Mouse (Mus musculus): Measurements from ENCODE around the gene Gm49388.
"Not testable (repeated sequence)": the region's sequence is repeated elsewhere in the genome, so short reads cannot be mapped to it uniquely, and the experiment has no call there.

Gene Gm49388

GRCm38 (mm10) chr7:127767671-127768345 is 17.6 kb upstream of the Gm49388 start:
- in situ Hi-C loops (cut with MboI, MseI) = no loop called here

- in situ Hi-C loops (cut with MboI, MseI) = no loop called here
These were observed 16.9 kb upstream of the Gm49388 start for GRCm38 (mm10) chr7:127768346-127768996.

GRCm38 (mm10) chr7:127768997-127769593 is 16.3 kb upstream of the Gm49388 start:
- in situ Hi-C loops (cut with MboI, MseI) = no loop called here

GRCm38 (mm10) chr7:127769651-127770038 is 15.8 kb upstream of the Gm49388 start, which contains the start of gene Orai3:
TSS of gene Orai3 (plus strand) at chr7:127769815.
- in situ Hi-C loops (cut with MboI, MseI) = no loop called here

- in situ Hi-C loops (cut with MboI, MseI) = no loop called here
These were observed 15.1 kb upstream of the Gm49388 start for GRCm38 (mm10) chr7:127770039-127770905.

GRCm38 (mm10) chr7:127771262-127771661 is 14.1 kb upstream of the Gm49388 start:
- in situ Hi-C loops (cut with MboI, MseI) = no loop called here

- in situ Hi-C loops (cut with MboI, MseI) = no loop called here
These were observed 13.3 kb upstream of the Gm49388 start for GRCm38 (mm10) chr7:127772080-127772479.

GRCm38 (mm10) chr7:127772557-127772956 is 12.9 kb upstream of the Gm49388 start:
- in situ Hi-C loops (cut with MboI, MseI) = no loop called here

GRCm38 (mm10) chr7:127773664-127774384 is 11.6 kb upstream of the Gm49388 start:
- in situ Hi-C loops (cut with MboI, MseI) = no loop called here

- in situ Hi-C loops (cut with MboI, MseI) = not testable (repeated sequence)
These were observed 9.6 kb upstream of the Gm49388 start for GRCm38 (mm10) chr7:127775837-127776236.

GRCm38 (mm10) chr7:127776426-127776825 is 9.0 kb upstream of the Gm49388 start, which contains the start of gene Setd1a:
TSS of gene Setd1a (plus strand) at chr7:127776670.
- in situ Hi-C loops (cut with MboI, MseI) = no loop called here

- in situ Hi-C loops (cut with MboI, MseI) = no loop called here
These were observed 8.4 kb upstream of the Gm49388 start for GRCm38 (mm10) chr7:127776878-127777473.

GRCm38 (mm10) chr7:127777474-127778266 is 7.7 kb upstream of the Gm49388 start:
- in situ Hi-C loops (cut with MboI, MseI) = no loop called here

- in situ Hi-C loops (cut with MboI, MseI) = no loop called here
These were observed 7.1 kb upstream of the Gm49388 start for GRCm38 (mm10) chr7:127778350-127778749.

- in situ Hi-C loops (cut with MboI, MseI) = loop anchor here (10.0 kb wide), 1 partner anchor 262 kb away; no protein-coding TSS in a partner anchor
These were observed 11.9 kb downstream of the Gm49388 start for GRCm38 (mm10) chr7:127797076-127797845.

GRCm38 (mm10) chr7:127798591-127798990 is 13.2 kb downstream of the Gm49388 start:
- in situ Hi-C loops (cut with MboI, MseI) = loop anchor here (10.0 kb wide), 1 partner anchor 264 kb away; no protein-coding TSS in a partner anchor

GRCm38 (mm10) chr7:127799211-127799610 is 13.8 kb downstream of the Gm49388 start:
- in situ Hi-C loops (cut with MboI, MseI) = loop anchor here (10.0 kb wide), 1 partner anchor 264 kb away; no protein-coding TSS in a partner anchor

- in situ Hi-C loops (cut with MboI, MseI) = loop anchor here (10.0 kb wide), 1 partner anchor 265 kb away; no protein-coding TSS in a partner anchor
These were observed 14.3 kb downstream of the Gm49388 start for GRCm38 (mm10) chr7:127799738-127800137.

Measured in T-helper 2 cell (primary cell).